In the genomic region with DNA sequence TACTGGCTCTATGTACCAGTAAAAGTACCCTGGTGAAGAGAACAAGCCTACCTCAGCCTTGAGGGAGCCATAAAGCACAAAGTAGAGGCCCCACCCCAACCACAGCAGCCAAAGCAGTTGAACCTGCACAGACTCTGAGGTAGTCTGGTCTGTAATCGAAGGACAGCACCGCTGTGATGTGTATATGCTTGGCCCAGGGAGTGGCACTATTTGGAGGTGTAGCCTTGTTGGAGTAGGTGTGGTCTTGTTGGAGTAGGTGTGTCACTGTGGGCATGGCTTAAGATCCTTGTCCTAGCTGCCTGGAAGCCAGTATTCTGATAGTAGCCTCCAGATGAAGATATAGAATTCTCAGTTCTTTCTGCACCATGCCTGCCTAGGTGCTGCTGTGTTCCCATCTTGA, we compare ENCODE assay signal across 16 mouse cellular contexts.
"Had no signal": no experiment of that assay in that cellular context is flagged by ENCODE, and none has a peak within 500 bp of the region (broad histone marks: within the 10 kb centered on the region; RNA-seq: fewer than 3 reads in every experiment).

No protein-coding gene starts in this region.

- H3K27ac ChIP-seq: kidney, postnatal 0 days; layer of hippocampus, adult 2 months; liver, embryonic 15.5 days; lung, embryonic 15.5 days had no signal

- DNase-seq: kidney, adult 18-20 months; kidney, postnatal 25 days; layer of hippocampus, adult 9-11 months; lung, adult 18-20 months; lung, postnatal 10 days; lung, postnatal 36 days; midbrain, embryonic 14.5 days; right cerebral cortex, adult 18-20 months; right cerebral cortex, postnatal 25 days; spleen, adult 18-20 months; thymus, postnatal 25 days had no signal

- H3K9me3 ChIP-seq: liver, embryonic 15.5 days; lung, embryonic 15.5 days had no signal

- H3K4me3 ChIP-seq: layer of hippocampus, adult 2 months; liver, embryonic 15.5 days; lung, embryonic 15.5 days had no signal

- H3K9ac ChIP-seq: liver, embryonic 15.5 days; lung, embryonic 15.5 days had no signal

- H3K4me2 ChIP-seq: liver, embryonic 15.5 days; lung, embryonic 15.5 days; midbrain, embryonic 11.5 days had no signal

- H3K4me1 ChIP-seq: liver, embryonic 15.5 days; lung, embryonic 15.5 days had no signal

- H3K36me3 ChIP-seq: liver, embryonic 15.5 days; lung, embryonic 15.5 days had no signal

- H3K27me3 ChIP-seq: liver, embryonic 15.5 days; lung, embryonic 15.5 days had no signal
